Mouse (Mus musculus) urinary bladder, postnatal 14 days (tissue): Measurements from ENCODE around the gene Dpp9.
A peak's percentile ranks its signal among the peaks of the same experiment; 100 is the strongest.

ENCODE experiments used
- DNase-seq: peaks from one replicate; pipeline ENCODE4 v3.0.0; 2021; ENCODE audit warnings: low spot score

The Dpp9 gene

DNA sequence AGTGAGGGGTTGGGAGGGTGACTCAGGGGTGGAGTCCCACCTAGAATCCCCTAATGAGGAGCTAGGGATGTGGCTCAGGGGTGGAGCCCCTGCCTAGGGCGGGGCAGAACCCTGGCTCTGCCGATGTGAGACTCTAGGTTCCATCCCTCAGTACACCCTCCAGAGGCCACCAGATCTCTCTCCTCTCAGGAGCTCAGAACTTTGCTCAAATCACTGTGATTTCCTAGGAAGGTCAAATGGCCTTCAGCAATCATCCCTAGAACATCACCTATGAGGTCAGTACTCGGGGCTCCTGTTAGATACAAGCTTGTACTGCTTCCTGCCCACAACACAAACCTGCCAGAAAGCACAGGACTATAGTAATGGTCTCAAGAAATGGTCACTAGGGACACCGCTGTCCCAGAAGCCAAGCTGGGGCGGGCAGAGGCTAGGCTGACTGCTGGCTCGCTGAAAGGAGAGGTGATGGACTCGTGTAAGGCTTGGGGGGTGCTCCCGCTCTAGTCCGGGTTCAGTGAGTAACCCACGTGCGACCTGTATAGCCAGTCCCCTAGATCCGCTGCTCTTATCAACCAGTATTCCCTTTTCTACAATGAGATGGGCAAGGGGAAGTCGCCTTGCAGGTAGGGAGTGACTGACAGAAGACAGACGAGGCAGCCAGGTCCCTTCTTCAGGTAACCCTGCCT lies 35.6 kb downstream of the Dpp9 start:
- no peak for DNase-seq

- DNase-seq, result no peak
These were observed 43.3 kb downstream of the Dpp9 start for GRCm38 (mm10) chr17:56175416-56175815.

- DNase-seq, result no peak
These were observed 45.2 kb downstream of the Dpp9 start for GRCm38 (mm10) chr17:56173401-56174046.

GRCm38 (mm10) chr17:56171881-56172280 lies 46.8 kb downstream of the Dpp9 start:
- DNase-seq, result no peak

DNA sequence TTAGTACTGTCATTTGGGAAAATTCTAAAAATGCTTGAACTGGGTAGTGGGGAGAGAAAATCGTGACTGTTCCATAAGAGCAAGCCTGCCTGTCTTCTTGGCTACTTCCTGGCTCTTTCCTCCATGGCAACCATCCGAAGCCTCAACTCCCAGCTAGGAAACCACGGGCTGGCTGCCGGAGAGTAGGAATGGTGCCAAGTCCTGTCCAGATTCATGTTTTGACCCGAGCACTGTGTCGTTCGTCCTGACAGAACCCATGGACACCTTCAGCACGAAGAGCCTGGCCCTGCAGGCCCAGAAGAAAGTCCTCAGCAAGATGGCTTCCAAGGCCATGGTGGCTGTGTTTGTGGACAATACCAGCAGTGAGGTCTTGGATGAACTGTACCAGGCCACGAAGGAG lies 47.2 kb downstream of the Dpp9 start:
- DNase-seq, result no peak

GRCm38 (mm10) chr17:56170636-56171035 lies 48.1 kb downstream of the Dpp9 start:
- no peak for DNase-seq

DNA sequence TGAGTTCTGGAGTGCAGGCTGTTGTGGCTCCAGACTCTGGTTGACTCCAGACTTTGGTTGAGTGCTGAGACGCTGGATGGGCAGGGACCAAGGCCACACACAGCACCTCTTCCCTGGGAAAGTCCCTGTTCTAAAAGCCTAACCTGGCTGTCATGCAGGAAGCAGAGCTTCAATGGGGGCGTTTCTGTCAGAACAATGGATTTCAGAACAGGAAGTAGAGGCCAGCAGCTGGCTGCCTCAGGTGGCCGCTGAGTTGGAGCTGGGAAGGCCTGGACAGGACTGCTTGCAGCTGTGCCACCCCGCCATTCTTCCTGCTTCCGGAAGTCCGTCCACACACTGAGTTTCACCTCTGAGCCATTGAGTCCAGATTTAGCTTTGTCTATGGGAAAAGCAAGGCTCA lies 48.9 kb downstream of the Dpp9 start:
- no peak for DNase-seq

- no peak for DNase-seq
These were observed 53.0 kb downstream of the Dpp9 start for GRCm38 (mm10) chr17:56165671-56166070.

- no peak for DNase-seq
These were observed 54.2 kb downstream of the Dpp9 start for GRCm38 (mm10) chr17:56164510-56164909.

DNA sequence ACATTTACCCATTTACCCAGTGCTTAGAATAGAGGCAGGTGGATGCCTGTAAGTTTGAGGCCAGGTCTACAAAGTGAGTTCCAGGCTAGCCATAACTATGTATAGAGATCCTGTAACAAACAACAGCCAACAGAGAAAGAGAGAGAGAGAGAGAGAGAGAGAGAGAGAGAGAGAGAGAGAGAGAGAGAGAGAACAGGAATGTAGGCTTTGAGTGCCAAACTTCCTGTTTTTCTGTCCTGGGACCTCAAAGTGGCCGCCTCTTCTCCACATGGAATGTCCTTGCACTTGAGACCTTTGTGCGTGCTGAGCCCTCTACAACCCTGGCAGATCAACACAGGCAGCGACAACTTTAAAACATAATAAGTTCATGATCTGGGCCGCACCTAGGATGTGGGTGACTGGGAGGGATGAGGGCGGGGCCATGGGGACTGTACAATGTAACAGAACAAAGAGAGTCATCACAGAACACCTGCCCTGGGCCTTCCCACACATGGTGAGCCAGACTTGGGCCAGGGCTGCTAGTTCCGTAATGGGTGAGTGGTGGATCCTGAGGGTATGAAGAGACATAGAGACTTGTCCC lies 55.1 kb downstream of the Dpp9 start:
- no peak for DNase-seq

- DNase-seq, result peak; percentile 96
These were observed 56.4 kb downstream of the Dpp9 start, which contains the start of gene Tnfaip8l1 for GRCm38 (mm10) chr17:56162231-56162774. Tnfaip8l1 (plus strand) TSS chr17:56162477.

DNA sequence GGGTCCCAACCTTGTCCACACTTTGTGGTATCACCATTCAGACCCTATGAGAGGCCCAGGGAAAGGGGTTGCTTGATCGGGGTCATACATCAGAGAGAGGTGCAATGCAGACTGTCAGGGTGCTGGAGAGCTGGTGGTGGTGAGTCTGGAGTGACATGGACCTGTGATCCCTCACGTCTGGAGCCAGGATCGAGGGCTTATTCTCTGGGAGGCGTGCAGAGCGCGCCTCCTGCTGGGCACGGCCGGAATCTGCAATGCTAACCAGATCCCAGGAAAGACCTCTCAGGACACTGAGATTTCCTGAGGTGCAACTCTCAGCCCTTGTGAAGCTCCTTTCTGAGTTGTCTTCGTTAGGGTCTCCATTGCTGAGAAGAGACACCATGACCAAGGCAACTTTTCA lies 59.0 kb downstream of the Dpp9 start:
- DNase-seq, result peak; percentile 51

- DNase-seq, result peak; percentile 47
These were observed 65.1 kb downstream of the Dpp9 start for GRCm38 (mm10) chr17:56153643-56154042.

DNA sequence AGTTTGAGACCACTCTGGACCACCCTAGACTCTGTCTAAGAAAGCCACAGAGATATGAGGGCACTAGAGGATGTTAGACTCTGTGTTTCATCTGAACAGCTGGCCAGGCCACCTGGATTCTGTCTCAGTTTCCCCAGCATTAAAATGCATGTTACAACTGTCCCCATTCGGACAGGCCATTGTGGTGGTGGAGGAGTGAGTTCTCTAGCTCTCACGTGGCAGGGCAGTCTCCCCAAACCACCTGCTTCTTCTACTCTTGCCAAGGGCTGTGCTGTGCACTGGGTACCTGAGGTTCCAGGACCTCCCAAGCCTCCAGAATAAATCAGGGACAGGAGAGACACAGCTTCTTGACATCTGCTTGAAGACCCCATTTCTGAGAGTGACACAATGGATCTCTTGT lies 68.8 kb downstream of the Dpp9 start:
- no peak for DNase-seq

DNA sequence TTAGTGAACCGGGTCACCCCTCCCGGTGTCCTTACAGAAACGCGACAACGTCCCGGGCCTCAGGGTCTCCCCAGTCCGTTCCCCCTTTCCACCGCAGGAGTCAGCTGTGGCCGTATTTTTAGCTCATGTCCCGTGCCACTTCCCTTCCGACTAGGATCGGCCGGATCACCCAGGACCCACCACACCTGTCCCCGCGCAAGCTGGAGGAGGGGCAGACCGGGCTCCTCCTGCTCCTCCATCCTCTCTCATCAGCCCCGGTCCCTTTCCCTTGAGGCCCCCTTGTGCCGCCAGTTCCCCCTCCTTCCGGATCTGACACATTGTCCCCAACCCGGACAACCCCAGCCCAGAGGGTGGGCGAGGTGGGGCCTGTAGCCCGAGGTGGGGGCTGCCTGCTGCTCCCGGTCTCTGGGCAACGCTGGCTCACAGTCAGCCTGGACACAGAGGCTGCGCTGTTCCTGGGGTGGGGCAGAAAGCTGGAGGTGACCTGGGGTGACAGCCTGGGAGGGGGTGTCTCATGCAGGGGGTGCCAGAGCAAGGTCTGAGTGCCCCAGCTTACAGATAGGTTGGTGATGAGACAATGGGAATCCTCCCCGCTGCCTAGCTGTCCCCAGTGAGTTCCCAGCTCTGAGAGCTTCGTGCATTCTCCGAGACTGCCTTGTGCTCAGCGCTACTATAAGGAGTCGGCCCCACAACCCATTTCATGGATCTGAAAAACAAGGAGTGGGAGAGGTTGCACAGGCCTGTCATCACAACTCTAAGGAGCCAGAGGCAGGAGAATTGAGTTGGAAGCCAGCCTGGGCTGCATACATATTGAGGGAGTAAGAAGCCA lies 69.7 kb downstream of the Dpp9 start:
- no peak for DNase-seq

DNA sequence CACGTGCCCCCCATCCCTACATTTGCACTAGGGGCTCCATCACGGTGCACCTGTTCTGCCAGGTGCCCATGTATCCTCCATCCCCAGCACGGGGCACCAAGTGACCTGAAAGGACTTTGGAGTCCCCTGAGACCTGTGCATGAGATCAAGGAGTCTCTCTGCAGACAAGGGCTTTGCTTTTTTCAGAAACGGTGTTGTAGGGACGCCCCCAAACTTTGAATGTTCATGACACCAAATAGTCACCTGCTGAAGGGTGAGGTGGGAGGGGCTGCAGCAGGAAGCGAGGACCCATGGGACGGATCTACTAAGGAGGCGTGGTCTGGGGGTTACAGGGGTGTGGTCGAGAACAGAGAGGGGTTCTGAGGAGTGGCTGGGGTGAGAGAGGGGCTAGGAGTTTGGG lies 70.4 kb downstream of the Dpp9 start:
- no peak for DNase-seq

DNA sequence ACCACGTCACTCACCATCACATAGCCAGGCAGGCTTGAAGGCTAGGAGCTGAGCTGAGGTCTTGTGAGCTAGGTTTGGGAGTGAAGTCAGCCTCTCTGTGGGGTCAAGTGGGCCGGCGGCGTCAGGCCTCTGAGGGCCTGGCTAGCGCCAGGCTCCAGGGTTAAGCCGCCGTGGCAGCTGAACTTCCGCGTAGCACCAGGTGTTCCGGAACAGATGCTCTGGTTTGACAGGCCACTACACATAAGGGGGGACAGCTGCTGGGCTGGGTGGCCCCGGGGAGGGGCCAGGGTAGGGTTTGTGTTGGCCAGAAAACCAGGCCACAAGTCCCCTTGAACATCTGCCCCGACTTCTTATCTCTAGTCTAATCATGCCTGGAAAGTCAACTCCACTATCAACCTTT lies 71.3 kb downstream of the Dpp9 start:
- no peak for DNase-seq

- DNase-seq, result no peak
These were observed 72.6 kb downstream of the Dpp9 start for GRCm38 (mm10) chr17:56146131-56146530.

DNA sequence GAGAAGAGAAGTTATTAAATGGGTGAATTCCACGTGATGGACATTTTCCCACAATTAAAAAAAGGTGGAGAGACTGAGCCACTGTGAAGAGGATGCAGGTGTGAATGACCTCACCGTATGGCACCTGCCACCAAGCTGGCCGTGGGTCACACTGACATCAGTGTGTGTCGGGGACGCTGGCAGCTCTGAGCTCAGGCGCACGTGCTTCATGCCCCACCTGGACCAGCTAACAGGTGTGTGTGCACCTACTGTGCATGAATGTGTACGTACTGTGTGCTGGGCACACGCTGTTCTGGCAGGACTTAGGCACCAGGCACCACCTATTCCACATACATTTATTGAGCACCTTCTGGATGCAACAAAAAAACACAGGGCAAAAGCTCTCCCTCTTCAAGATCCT lies 74.2 kb downstream of the Dpp9 start:
- no peak for DNase-seq

DNA sequence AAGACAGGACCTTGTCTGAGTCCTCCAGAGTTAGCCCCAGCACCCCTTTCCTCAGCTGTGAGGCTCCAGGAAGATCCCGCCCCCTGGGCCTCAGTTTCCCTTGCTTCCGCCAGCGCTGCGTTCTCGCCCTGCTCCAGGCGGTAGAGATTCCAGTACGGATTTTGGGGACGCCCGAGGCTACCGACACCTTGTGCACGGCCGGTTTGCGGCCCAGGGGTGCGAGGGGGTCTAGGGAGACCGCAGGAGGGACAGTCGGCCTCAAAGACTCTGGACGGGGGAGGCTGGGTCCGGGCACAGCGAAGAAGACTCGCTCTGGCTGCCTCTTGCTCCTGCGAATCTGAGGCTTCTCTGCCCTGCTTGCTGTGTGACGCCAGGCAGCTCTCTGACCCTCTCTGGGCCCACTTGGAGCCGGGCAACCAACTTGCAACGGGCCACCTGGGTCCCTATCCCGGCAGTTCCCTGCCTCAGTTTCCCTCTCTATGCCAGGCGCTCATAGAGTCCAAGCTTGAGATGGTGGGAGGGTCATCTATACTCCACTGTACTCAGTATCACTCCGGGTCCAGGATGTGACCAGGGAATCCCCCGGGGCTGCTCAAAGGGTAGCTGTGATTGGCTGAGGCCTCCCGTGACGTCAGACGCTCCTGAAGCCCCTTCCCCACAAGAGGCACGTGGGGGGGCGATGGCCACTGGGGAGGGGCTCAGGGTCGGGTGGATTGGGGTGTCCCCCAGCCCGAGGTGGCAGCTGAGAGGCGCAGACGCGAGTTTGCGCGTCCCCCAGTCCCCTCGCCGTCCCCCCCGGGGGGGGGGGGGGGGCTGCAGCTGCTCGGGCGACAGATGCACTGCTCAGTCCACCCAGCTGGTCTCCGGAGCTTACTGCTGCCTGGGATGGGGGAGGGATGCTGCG lies 76.8 kb downstream of the Dpp9 start:
- DNase-seq, result no peak

DNA sequence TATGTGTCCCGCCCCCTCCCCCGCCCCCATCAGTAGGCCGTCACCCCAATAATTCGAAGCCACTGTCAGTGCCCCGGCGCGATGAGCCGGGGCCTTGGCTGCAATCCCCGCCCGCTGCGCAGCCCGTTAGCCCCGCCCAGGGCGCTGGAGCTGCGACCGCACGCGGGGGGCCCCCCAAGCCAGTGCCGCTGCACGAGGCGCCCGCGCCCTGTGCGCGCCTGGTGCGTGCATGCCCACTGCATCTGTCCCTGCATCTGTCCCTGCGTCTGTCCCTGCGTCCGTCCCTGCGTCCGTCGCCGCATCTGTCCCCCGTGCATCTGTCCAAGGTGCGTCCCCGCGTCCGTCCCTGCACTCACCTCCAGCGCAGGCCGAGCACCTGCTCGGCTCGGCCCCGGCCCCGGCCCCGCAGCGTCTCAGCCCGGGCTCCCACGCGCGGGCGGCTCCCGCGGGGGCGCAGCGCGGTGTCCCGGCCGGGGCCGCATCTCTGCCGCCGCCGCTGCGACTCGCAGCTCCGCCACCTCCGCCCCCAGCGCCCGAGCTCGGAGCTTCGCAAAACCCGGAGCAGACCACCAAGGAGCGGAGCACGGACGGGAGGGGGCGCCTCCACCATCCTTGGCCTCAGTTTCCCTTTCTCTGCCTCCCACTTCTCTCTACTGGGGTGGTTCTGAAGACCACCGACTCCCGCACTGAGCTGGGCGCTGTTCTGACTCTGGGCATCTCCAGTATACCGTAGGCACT lies 78.7 kb downstream of the Dpp9 start, which contains the start of gene Sema6b:
Gene Sema6b (minus strand): TSS at position 486 of the 738 bp plus-strand sequence.
- peak; percentile 45 for DNase-seq
